Mouse (Mus musculus): ENCODE measurements around the gene Gp1ba.

DNA sequence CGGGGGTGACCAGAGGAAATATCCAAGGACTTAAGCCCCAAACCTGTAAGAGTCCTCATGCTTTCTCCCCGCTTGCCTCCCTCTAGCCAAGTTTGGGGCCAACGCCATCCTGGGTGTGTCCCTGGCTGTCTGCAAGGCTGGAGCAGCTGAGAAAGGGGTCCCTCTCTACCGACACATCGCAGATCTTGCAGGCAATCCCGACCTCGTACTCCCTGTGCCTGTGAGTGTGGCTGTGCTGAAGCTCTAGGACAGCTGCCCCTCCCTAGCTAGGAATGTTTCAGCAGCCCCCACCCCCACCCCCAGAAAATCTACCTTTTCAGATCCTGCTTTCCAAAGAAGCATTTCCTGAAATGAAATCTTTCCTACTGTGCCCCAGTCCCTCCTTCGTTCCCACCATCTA lies 20.0 kb downstream of the Gp1ba start:
- TF ChIP-seq ZNF384 (IDR thresholded peaks at IDR 0.05; ENCODE audit: low read depth, low read length) (no peak), HCFC1 (IDR thresholded peaks at IDR 0.05; ENCODE audit: borderline replicate concordance, insufficient read depth, low read length) (no peak), ZC3H11A (IDR thresholded peaks at IDR 0.05; ENCODE audit: borderline replicate concordance, low read depth, low read length) (no peak), MAFK (IDR thresholded peaks at IDR 0.05; ENCODE audit: insufficient read depth, low read depth, low read length) (no peak), CHD2 (IDR thresholded peaks at IDR 0.05; ENCODE audit: low read depth, low read length) (no peak)
